Mouse (Mus musculus) spleen, postnatal 10 days (tissue): Measurements from ENCODE around the gene Ppih.

Experiments used
- DNase-seq, 2 experiments: peaks; one replicate each; pipeline ENCODE4 v3.0.0; 2021 to 2022; ENCODE audit warnings: low spot score in 2 of 2

Ppih gene

GRCm38 (mm10) chr4:119320131-119320830, at the start of gene Ppih:
TSS of gene Ppih (minus strand) at chr4:119320546.
- DNase-seq, result peak; percentile 86 to 95

GRCm38 (mm10) chr4:119369460-119369859, 49.1 kb upstream of the Ppih start:
- DNase-seq, result no peak

- DNase-seq, result no peak
These were observed 46.6 kb upstream of the Ppih start for GRCm38 (mm10) chr4:119366758-119367526.

- DNase-seq, result no peak
These were observed 41.9 kb upstream of the Ppih start for GRCm38 (mm10) chr4:119362231-119362630.

GRCm38 (mm10) chr4:119359196-119359971, 39.0 kb upstream of the Ppih start:
- DNase-seq, result no peak

- no peak for DNase-seq
These were observed 25.2 kb upstream of the Ppih start for GRCm38 (mm10) chr4:119345508-119345907.

- peak; percentile 21 to 50 for DNase-seq
These were observed 18.6 kb upstream of the Ppih start for GRCm38 (mm10) chr4:119338861-119339361.

- no peak for DNase-seq
These were observed 18.1 kb upstream of the Ppih start for GRCm38 (mm10) chr4:119338422-119338821.

GRCm38 (mm10) chr4:119333487-119333886, 13.1 kb upstream of the Ppih start:
- no peak for DNase-seq

- DNase-seq, result peak; percentile 10 to 21
These were observed 677 bp upstream of the Ppih start for GRCm38 (mm10) chr4:119320896-119321550.

GRCm38 (mm10) chr4:119313756-119314155, 6.6 kb downstream of the Ppih start:
- DNase-seq, result peak in 1 of 2 experiments; percentile 33

GRCm38 (mm10) chr4:119305418-119305817, 14.9 kb downstream of the Ppih start:
- no peak for DNase-seq

GRCm38 (mm10) chr4:119303291-119303690, 17.1 kb downstream of the Ppih start:
- DNase-seq, result no peak

- no peak for DNase-seq
These were observed 18.6 kb downstream of the Ppih start for GRCm38 (mm10) chr4:119301777-119302176.

GRCm38 (mm10) chr4:119300761-119301160, 19.6 kb downstream of the Ppih start:
- DNase-seq, result no peak

GRCm38 (mm10) chr4:119297361-119297760, 23.0 kb downstream of the Ppih start:
- no peak for DNase-seq

GRCm38 (mm10) chr4:119295134-119295453, 25.3 kb downstream of the Ppih start:
- DNase-seq, result no peak

- peak; percentile 100 for DNase-seq
These were observed 25.8 kb downstream of the Ppih start, which contains the start of gene Ybx1 for GRCm38 (mm10) chr4:119294415-119295133. TSS of gene Ybx1 (minus strand) at chr4:119294604.

- DNase-seq, result peak; percentile 55 to 57
These were observed 26.6 kb downstream of the Ppih start for GRCm38 (mm10) chr4:119293574-119294258.
